Mouse (Mus musculus): ENCODE measurements at regions not wholly inside any gene's neighbourhood (a gene's known extent, or its start where the extent isn't known, plus 50 kb on each side); places are given as distances from the start of the nearest gene placed in this dataset.
A peak's percentile ranks its signal among the peaks of the same experiment; 100 is the strongest.

DNA sequence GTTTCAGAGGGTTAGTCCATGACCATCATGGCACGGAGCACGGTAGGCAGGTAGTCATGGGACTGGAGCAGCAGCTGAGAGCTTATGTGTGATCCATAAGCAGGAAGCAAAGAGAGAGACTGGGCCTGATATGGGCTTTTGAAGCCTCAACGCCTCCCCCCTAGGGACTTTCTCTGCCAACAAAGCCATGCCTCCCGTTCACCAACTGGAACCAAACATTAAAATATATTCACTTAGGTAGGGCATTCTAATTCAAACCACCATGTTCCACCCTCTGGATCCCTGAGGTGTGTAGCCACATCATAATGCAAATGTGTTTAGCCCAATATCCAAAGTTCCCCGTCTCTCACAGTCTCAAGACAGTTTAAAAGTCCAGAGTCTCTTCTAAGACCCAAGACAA is 85.3 kb upstream of the Ltbp1 start:
- DNase-seq, result no peak

DNA sequence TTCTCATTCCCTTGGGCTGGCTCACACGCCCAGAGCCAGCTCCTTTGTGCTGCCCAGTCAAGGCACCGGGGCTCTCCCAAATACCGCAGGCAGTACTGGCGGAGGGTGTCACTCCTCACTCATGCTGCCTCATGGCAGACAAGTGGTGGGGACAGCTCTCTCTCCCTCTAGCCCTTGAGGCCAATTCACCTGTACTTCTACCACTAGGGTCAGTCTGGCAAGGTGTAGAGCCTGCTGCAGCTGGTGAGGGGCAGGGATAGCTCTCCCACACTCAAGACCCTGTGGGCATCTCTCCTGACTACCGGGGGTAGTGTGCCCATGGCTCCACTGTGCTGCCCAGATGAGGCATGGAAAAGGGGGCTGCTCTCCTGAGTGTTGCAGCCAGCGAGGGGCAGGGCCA is 84.0 kb upstream of the Ltbp1 start:
- DNase-seq, result no peak

DNA sequence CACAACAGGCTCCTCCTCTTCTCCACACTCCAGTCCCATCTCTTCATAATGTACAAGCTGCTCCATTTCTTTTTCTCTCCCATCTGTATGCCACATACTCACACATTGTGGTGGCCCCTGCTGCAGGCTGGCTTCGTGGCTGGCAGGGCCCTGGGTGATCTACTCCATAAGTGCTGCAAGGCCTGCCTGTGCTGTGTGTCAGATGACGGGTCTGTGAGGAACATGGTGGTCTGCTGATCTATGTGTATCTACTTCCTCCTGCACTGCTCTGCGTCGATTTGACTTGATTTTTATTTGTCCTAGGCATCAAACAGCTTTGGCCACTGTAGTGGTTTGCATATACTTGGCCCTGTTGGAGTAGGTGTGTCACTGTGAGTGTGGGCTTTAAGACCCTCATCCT is 83.4 kb upstream of the Ltbp1 start:
- no peak for DNase-seq

DNA sequence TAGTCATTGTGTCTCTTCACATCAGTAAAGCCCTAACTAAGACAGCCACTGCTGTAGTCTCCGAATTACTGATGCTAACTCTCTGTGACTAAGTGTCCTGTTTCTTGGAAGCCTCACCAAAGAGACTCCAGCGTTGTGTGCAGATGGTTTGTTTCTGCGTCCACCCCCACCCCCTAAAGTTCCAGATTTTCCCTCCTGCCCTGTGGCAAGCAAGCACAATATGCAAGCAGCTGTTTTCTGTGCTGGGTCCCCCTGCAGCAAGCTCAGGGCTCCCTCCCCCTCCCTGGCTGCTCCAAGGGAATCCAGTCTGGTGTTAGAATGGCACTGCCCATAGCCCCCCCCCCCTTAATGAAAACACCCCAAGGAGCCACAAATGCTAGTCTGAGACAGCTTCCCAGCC is 82.8 kb upstream of the Ltbp1 start:
- DNase-seq, result peak; percentile 4

DNA sequence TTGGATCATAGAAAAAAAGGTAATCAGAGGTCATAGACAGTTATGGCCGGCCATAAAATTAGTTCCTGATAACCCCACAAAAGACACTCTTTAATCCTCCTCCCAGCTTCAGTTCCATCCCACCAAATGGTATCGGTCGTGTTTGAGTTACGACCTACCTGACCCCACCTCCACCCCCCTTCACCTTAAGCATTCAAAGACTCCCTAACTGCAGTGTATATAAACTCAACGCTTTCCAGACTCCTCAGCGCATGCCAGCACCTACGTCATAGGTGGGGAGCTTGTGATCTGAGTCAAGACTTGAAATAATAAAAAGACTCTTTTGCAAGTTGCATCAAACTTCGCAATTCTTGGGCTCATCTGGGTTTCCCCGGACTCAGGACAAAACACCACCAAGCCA is 82.3 kb upstream of the Ltbp1 start:
- DNase-seq, result no peak

DNA sequence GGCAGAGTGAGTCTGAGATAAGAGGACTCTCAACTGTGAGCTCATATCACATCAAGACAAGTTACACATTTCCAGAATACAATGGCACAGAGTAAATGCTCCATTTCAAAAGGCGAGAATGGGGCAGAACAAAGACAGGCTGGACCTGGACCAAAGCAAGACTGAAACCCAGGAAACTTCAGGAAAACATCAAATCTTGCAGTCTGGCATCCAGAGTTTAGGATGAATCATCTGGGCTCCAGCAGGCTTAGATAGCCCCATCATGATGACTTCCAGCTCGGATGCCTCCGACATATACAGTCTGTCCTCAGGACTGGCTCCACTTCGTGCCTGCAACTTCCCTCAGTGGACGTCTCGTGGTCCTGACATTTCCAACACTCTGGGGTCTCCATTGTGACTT is 80.2 kb upstream of the Ltbp1 start:
- no peak for DNase-seq

DNA sequence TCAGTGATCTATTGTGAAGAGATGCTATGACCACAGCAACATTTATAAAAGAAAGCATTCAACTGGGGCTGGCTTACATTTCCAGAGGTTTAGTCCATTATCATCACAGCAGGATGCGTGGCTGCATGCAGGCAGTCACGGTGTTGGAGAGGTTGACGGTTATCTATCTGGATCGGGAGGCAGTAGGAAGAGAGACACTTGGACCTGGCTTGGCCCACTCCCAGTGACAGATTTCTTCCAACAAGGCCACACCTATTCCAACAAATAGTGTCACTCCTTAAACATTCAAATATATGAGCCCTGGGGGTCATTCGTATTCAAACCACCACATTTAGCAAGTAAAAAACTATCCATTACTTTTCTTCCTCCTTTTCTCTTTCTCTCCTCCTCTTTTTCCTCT is 77.4 kb upstream of the Ltbp1 start:
- DNase-seq, result no peak

DNA sequence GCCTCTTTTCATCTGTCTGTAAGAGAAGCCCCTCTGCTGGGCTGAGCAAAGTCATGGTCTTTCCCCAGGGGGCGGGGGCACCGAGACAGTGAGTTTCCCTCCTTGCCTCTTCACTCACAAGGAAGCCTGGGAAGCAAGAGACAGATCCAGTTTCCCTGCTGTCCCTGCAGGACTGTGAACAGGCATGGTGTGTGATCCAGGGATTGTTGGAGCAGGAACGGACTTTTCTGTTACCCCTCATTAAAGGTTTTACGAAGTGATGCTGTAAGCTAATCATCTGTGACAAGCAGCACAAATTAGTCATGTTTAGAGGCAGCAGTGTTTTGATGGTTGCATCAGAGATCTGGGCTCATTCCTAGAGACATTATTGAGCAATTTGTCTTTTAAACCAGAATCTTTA is 73.8 kb upstream of the Ltbp1 start:
- DNase-seq, result no peak

DNA sequence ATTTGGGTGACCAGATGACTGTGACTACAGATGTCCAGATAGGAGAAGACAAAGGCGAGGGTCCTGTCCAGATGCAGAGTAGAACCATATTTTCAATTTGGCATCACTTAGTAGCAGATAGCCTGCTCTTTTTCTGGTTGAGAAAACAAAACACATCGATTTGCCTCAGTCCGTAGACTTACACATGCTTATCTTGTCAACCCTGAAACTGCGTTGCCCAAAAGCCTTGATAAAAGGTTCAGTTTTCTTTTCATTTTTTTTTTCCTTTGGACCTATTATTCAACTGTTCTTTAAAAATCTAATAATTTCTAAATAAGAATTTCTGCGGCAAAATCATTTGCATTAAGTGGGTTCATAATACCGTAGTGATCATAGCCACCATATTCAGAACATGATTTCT is 64.0 kb upstream of the Ltbp1 start:
- DNase-seq, result no peak

DNA sequence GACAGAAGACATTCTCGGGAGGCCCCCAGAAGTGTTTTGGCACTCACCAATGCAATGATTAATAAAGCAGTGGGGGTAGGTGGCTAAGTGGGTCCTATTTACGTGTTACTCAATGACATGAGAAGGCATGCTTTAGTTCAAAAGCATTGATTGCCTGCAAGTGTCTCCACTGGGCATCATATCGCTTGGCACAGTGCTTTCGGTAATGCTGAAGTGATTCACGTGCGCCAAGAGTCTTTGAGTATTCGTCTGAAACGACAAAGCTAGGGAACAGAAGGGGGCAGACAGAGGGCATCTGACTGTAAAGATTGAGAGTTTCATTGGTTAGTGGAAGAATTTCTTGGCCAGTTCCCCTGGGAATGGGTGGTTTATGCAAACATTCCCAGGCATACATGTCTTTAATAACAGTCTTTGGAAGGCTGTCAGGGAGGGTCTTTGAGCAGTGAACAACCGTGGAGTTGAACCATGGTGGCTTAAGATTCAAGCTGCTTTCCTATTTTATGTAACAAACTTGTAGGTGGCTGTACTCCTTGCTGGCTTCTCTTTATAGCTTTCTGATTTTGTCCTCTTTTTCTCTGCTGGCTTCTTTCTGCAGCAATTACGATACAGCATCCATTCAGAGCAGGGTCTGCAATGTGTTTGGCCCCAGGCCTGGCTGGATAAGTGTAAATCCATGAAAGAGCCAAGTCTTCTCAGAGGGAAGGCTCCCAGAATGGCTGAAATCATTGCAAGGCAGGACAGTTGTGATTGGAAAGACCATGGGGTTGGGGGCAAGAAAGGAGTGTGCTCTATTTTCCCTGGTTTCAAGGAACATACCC is 62.2 kb upstream of the Ltbp1 start:
- DNase-seq, result no peak

DNA sequence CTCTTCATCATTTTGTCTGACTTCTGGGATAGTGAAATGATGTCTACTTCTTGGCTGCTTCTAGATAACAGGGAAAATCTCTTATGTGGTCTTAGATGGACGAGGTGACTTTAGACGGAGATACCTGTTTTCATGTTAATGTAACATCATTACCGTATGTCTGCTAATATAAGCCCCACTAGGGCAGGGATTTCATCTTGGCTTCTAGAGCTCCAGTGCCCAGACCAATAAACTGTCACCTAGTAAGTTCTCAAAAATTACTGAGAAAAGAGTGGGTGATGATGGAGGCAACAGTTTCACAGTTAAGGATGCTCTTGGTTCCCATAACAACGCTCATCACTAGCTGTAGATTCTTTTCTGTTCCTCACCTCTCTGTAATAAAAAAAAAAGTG is 61.6 kb upstream of the Ltbp1 start:
- DNase-seq, result no peak

DNA sequence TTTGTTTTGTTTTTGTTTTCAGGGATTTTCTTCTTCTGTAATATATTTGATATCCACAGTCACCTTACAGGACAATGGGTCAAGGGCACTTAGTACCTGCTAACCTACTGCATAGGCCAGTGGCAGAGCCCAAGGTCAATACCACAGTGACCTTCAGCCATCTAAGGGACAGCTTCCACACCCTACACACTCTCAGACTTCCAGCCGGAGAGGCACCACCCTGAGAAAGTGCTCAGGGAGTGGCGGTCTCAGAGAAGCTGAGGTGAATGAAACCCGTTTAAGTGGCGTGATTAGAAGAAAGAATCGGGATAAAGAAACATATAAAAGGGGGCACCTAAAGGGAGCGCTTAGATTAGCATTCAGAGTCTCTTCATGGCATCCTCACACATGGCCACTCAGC is 60.2 kb upstream of the Ltbp1 start:
- DNase-seq, result no peak

DNA sequence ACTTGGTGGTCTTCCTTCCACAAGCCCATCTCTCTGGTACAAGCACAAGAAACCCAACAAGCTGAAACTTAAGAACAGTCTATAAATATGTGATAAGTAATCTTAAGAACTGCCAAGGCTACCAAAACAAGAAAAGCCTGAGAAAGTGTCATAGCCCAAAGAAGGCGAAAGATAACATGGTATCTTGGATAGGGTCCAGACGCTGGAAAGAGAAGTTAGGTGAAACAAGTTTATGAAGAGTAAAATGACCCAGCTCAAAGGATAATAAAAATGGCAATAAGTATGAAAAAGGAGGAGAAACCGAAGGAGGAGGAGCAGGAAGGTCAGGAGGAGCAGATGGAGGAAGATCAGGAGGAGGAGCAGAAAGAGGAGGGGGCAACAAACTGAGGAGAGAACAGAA is 56.9 kb upstream of the Ltbp1 start:
- DNase-seq, result no peak

DNA sequence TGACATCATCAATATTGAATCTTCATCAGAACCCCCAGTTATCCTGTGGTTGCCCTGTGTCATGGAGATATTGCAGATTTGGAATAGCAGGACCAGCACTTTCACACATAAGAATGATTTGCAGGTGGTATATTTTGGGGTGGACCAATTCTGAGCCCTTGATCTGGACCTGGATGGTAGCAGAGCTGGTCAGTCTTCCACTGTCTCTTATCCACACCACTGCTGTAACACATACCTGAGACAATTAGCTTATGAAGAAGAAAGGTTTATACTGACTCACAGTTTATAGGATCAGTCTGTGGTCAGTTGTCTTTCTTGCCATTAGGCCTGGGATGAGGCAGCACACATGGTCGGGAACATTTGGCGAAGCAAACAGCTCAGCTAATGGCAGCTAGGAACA is 55.1 kb upstream of the Ltbp1 start:
- DNase-seq, result no peak

DNA sequence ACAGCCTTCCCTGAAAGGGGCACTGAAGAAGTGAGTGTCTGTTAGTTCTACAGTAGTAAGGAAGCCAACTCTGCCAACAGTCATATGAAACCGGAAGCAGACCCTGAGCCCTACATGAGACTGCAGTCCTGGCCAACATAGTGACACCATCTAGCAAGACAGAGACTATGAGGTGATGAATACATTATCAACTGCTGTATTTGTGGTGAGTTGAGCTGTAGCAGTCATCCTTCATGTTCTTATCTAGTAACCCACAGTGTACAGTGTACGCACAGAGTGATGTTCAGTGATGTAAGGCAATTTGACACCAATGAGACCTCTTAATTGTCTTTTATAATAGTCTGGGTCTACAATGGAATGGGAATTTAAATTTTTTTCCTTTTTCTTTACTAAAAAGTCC is 50.4 kb upstream of the Ltbp1 start:
- no peak for DNase-seq

Data from layer of hippocampus, adult 9-11 months (tissue).